In genomic region chr2:25185625-25186574, GRCm38 (mm10) we compare ENCODE assay signal across 8 mouse cellular contexts. TPM values are rescaled to one million over a fixed set of nuclear protein-coding genes. Genes with fewer than 3 reads are reported as not detected.
DNase-seq lines count a peak whose midpoint lies in the region; ATAC-seq and TF ChIP-seq lines count a peak whose summit lies in the region.

No protein-coding gene starts in this region.

- H3K4me3 ChIP-seq in C2C12 (ENCODE audit: insufficient read depth, poor library complexity, severe bottlenecking) = no peak overlapping the region
- H3K4me3 ChIP-seq in heart, embryonic 15.5 days = peak overlapping the region; percentile 59
- H3K4me3 ChIP-seq in limb, embryonic 11.5 days (ENCODE audit: low read depth, low read length) = peak overlapping the region; percentile 38
- peak overlapping the region; percentile 46 for H3K4me3 ChIP-seq in midbrain, embryonic 12.5 days
- peak overlapping the region; percentile 45 for H3K4me3 ChIP-seq in stomach, postnatal 0 days (ENCODE audit: low read depth, low read length)

- TF ChIP-seq CTCF in C2C12 (IDR thresholded peaks at IDR 0.05; ENCODE audit: control insufficient read depth, insufficient read depth, insufficient read length) = peak; percentile 17
- TF ChIP-seq CTCF in stomach, postnatal 0 days (IDR thresholded peaks at IDR 0.05; ENCODE audit: low read depth) = peak; percentile 72

- H3K27me3 ChIP-seq in C2C12 (ENCODE audit: control insufficient read depth, insufficient read depth, insufficient read length) = peaks cover 5% of the 10 kb centered on the region
- peaks cover 9% of the 10 kb centered on the region; the same call in 1 of the 2 replicates for H3K27me3 ChIP-seq in heart, embryonic 15.5 days
- H3K27me3 ChIP-seq in limb, embryonic 11.5 days (ENCODE audit: control insufficient read depth, insufficient read depth, low read length) = peaks cover 23% of the 10 kb centered on the region
- H3K27me3 ChIP-seq in midbrain, embryonic 12.5 days = 0 out of 2 replicates have a peak, but pooled peaks cover 5% of the 10 kb centered on the region
- H3K27me3 ChIP-seq in stomach, postnatal 0 days (ENCODE audit: control insufficient read depth, insufficient read depth, low read length) = no peaks in the 10 kb centered on the region

- peak; percentile 34 to 36 for DNase-seq in cerebellum, adult 18-20 months
- DNase-seq in cerebellum, adult 9-11 months = no peak
- peak; percentile 89 for DNase-seq in embryo, embryonic 10.5 days (ENCODE audit: low spot score)
- peak; percentile 83 for DNase-seq in limb, embryonic 11.5 days (ENCODE audit: low spot score)
- peak; percentile 86 for DNase-seq in stomach, postnatal 0 days (ENCODE audit: low spot score)

- H3K79me3 ChIP-seq in C2C12 (ENCODE audit: low read depth) = no peaks in the 10 kb centered on the region

- no peaks in the 10 kb centered on the region for H3K79me2 ChIP-seq in C2C12 (ENCODE audit: control insufficient read depth, insufficient read depth)

- H3K4me2 ChIP-seq in heart, embryonic 15.5 days = peak overlapping the region; percentile 93
- peak overlapping the region; percentile 92 for H3K4me2 ChIP-seq in limb, embryonic 11.5 days (ENCODE audit: low read depth, severe bottlenecking)
- peak overlapping the region; percentile 75 for H3K4me2 ChIP-seq in midbrain, embryonic 12.5 days (replicated peaks)
- peak overlapping the region; percentile 81 for H3K4me2 ChIP-seq in stomach, postnatal 0 days (replicated peaks; ENCODE audit: low read depth)

- H3K27ac ChIP-seq in heart, embryonic 15.5 days = peak overlapping the region; percentile 82
- H3K27ac ChIP-seq in limb, embryonic 11.5 days (replicated peaks; ENCODE audit: low read depth, low read length) = peak overlapping the region; percentile 42; the same call in 1 of the 2 replicates
- peak overlapping the region; percentile 98 for H3K27ac ChIP-seq in midbrain, embryonic 12.5 days (replicated peaks)
- peak overlapping the region; percentile 65 for H3K27ac ChIP-seq in stomach, postnatal 0 days (replicated peaks)

- H3K9ac ChIP-seq in heart, embryonic 15.5 days = peak overlapping the region; percentile 75
- peak overlapping the region; percentile 61 for H3K9ac ChIP-seq in limb, embryonic 11.5 days (ENCODE audit: low read length)
- H3K9ac ChIP-seq in midbrain, embryonic 12.5 days (replicated peaks) = peak overlapping the region; percentile 68
- peak overlapping the region; percentile 54 for H3K9ac ChIP-seq in stomach, postnatal 0 days (ENCODE audit: low read length)

- WGBS in heart, embryonic 15.5 days = 1% methylated on average over 64 of the region's 64 CpGs
- under 1% methylated on average over 64 of the region's 64 CpGs for WGBS in limb, embryonic 11.5 days
- 1% methylated on average over 61 of the region's 64 CpGs for WGBS in midbrain, embryonic 12.5 days
- 2% methylated on average over 63 of the region's 64 CpGs for WGBS in stomach, postnatal 0 days

- peaks cover 39% of the 10 kb centered on the region for H3K4me1 ChIP-seq in heart, embryonic 15.5 days (replicated peaks)
- H3K4me1 ChIP-seq in limb, embryonic 11.5 days (ENCODE audit: control insufficient read depth, insufficient read depth, low read length) = peaks cover 13% of the 10 kb centered on the region; the same call in 1 of the 2 replicates
- peaks cover 40% of the 10 kb centered on the region for H3K4me1 ChIP-seq in midbrain, embryonic 12.5 days
- peaks cover 3% of the 10 kb centered on the region; the same call in 1 of the 2 replicates for H3K4me1 ChIP-seq in stomach, postnatal 0 days (replicated peaks; ENCODE audit: control insufficient read depth, insufficient read depth)

- H3K9me3 ChIP-seq in heart, embryonic 15.5 days (replicated peaks) = no peaks in the 10 kb centered on the region
- no peaks in the 10 kb centered on the region for H3K9me3 ChIP-seq in limb, embryonic 11.5 days (ENCODE audit: control insufficient read depth, low read length)
- no peaks in the 10 kb centered on the region for H3K9me3 ChIP-seq in midbrain, embryonic 12.5 days
- no peaks in the 10 kb centered on the region for H3K9me3 ChIP-seq in stomach, postnatal 0 days (ENCODE audit: control insufficient read depth, low read length)

- no peak for TF ChIP-seq EP300 in stomach, postnatal 0 days (optimal IDR thresholded peaks at IDR 0.05)

- H3ac ChIP-seq in C2C12 (ENCODE audit: control insufficient read depth, insufficient read length, low read depth) = no peak overlapping the region

- no peaks in the 10 kb centered on the region for H3K36me3 ChIP-seq in C2C12 (ENCODE audit: control insufficient read depth, insufficient read depth)
- H3K36me3 ChIP-seq in heart, embryonic 15.5 days = no peaks in the 10 kb centered on the region
- no peaks in the 10 kb centered on the region for H3K36me3 ChIP-seq in limb, embryonic 11.5 days (ENCODE audit: control insufficient read depth, insufficient read depth, low read length)
- H3K36me3 ChIP-seq in midbrain, embryonic 12.5 days = 0 out of 2 replicates have a peak, but pooled peaks cover 5% of the 10 kb centered on the region
- H3K36me3 ChIP-seq in stomach, postnatal 0 days (ENCODE audit: control insufficient read depth, insufficient read depth, low read length) = no peaks in the 10 kb centered on the region

- ATAC-seq in heart, embryonic 15.5 days (replicated peaks; ENCODE audit: insufficient number of reproducible peaks, insufficient read depth, low FRiP score, low read depth) = peak; percentile 58
- ATAC-seq in limb, embryonic 11.5 days (ENCODE audit: insufficient number of reproducible peaks, low FRiP score, low TSS enrichment, low read depth) = peak; percentile 69
- peak; percentile 83 for ATAC-seq in midbrain, embryonic 12.5 days (ENCODE audit: low FRiP score, low read depth)
- peak; percentile 41 for ATAC-seq in stomach, postnatal 0 days (ENCODE audit: low FRiP score, low TSS enrichment)

TF ChIP-seq in C2C12, 6 proteins besides CTCF, POLR2A, EP300 and RAD21:
- TF ChIP-seq CEBPB (IDR thresholded peaks at IDR 0.05; ENCODE audit: low read depth) (no peak), USF1 (IDR thresholded peaks at IDR 0.05; ENCODE audit: low read depth) (no peak), MAX (IDR thresholded peaks at IDR 0.05) (no peak), MYOD1 (IDR thresholded peaks at IDR 0.05; ENCODE audit: control insufficient read depth, insufficient read length, low read depth) (no peak), FOSL1 (IDR thresholded peaks at IDR 0.05; ENCODE audit: insufficient read depth, low read length, poor library complexity, severe bottlenecking) (no peak), MYOG (IDR thresholded peaks at IDR 0.05; ENCODE audit: control insufficient read depth, extremely low read depth, insufficient read length) (no peak)

RNA-seq across cellular contexts. Expression of gene Nrarp, which starts 5.3 kb away (rescaled TPM):
- polyA plus RNA-seq in C2C12 (2012; fragmentation: generic; extraction: Trizol) = 0.56 TPM
- polyA plus RNA-seq in heart, embryonic 15.5 days (2015; fragmentation: Nextera tagmentation; extraction: Ambion mirVana) = 17.3 and 19.0 TPM in 2 replicates
- polyA plus RNA-seq in limb, embryonic 11.5 days (2014; fragmentation: Nextera tagmentation; extraction: Ambion mirVana) = 8.8 and 10.0 TPM in 2 replicates
- polyA plus RNA-seq in midbrain, embryonic 12.5 days (2016; fragmentation: Nextera tagmentation; extraction: Ambion mirVana) = 91.2 and 92.1 TPM in 2 replicates
- polyA plus RNA-seq in stomach, postnatal 0 days (2015; fragmentation: Nextera tagmentation; extraction: Ambion mirVana) = 25.3 and 25.6 TPM in 2 replicates

RNA-seq across cellular contexts. Expression of gene Tor4a, which starts 10.8 kb away (rescaled TPM):
- polyA plus RNA-seq in C2C12 (2012; fragmentation: generic; extraction: Trizol) = 15.5 TPM
- polyA plus RNA-seq in heart, embryonic 15.5 days (2015; fragmentation: Nextera tagmentation; extraction: Ambion mirVana) = 5.8 and 10.3 TPM in 2 replicates
- polyA plus RNA-seq in limb, embryonic 11.5 days (2014; fragmentation: Nextera tagmentation; extraction: Ambion mirVana) = 3.1 and 3.7 TPM in 2 replicates
- 1.4 and 1.6 TPM in 2 replicates for polyA plus RNA-seq in midbrain, embryonic 12.5 days (2016; fragmentation: Nextera tagmentation; extraction: Ambion mirVana)
- 13.1 and 13.7 TPM in 2 replicates for polyA plus RNA-seq in stomach, postnatal 0 days (2015; fragmentation: Nextera tagmentation; extraction: Ambion mirVana)

RNA-seq across cellular contexts. Expression of gene Nelfb, which starts 25.4 kb away (rescaled TPM):
- polyA plus RNA-seq in C2C12 (2012; fragmentation: generic; extraction: Trizol) = 47.4 TPM
- 62.7 and 79.5 TPM in 2 replicates for polyA plus RNA-seq in heart, embryonic 15.5 days (2015; fragmentation: Nextera tagmentation; extraction: Ambion mirVana)
- 103 and 106 TPM in 2 replicates for polyA plus RNA-seq in limb, embryonic 11.5 days (2014; fragmentation: Nextera tagmentation; extraction: Ambion mirVana)
- 118 and 123 TPM in 2 replicates for polyA plus RNA-seq in midbrain, embryonic 12.5 days (2016; fragmentation: Nextera tagmentation; extraction: Ambion mirVana)
- 58.6 and 59.1 TPM in 2 replicates for polyA plus RNA-seq in stomach, postnatal 0 days (2015; fragmentation: Nextera tagmentation; extraction: Ambion mirVana)

RNA-seq across cellular contexts. Expression of gene Stpg3, which starts 28.5 kb away (rescaled TPM):
- polyA plus RNA-seq in C2C12 (2012; fragmentation: generic; extraction: Trizol) = not detected
- not detected in 2 replicates for polyA plus RNA-seq in heart, embryonic 15.5 days (2015; fragmentation: Nextera tagmentation; extraction: Ambion mirVana)
- 0.19 TPM in 1 of 2 replicates, not detected in the other for polyA plus RNA-seq in limb, embryonic 11.5 days (2014; fragmentation: Nextera tagmentation; extraction: Ambion mirVana)
- polyA plus RNA-seq in midbrain, embryonic 12.5 days (2016; fragmentation: Nextera tagmentation; extraction: Ambion mirVana) = not detected in 2 replicates
- not detected in 2 replicates for polyA plus RNA-seq in stomach, postnatal 0 days (2015; fragmentation: Nextera tagmentation; extraction: Ambion mirVana)

RNA-seq across cellular contexts. Expression of gene Fam166a, which starts 32.6 kb away (rescaled TPM):
- not detected for polyA plus RNA-seq in C2C12 (2012; fragmentation: generic; extraction: Trizol)
- polyA plus RNA-seq in heart, embryonic 15.5 days (2015; fragmentation: Nextera tagmentation; extraction: Ambion mirVana) = 0.57 and 0.65 TPM in 2 replicates
- not detected in 2 replicates for polyA plus RNA-seq in limb, embryonic 11.5 days (2014; fragmentation: Nextera tagmentation; extraction: Ambion mirVana)
- polyA plus RNA-seq in midbrain, embryonic 12.5 days (2016; fragmentation: Nextera tagmentation; extraction: Ambion mirVana) = 0.21 and 1.6 TPM in 2 replicates
- polyA plus RNA-seq in stomach, postnatal 0 days (2015; fragmentation: Nextera tagmentation; extraction: Ambion mirVana) = 0.92 TPM in 1 of 2 replicates, not detected in the other

Comparison
In these comparisons a context has a peak if more than half of its experiments do, and no peak if none do; other contexts are left out.
1. H3K27ac ChIP-seq: peak in every context shown above with its lines; median percentile 98 in midbrain, embryonic 12.5 days; 82 in heart, embryonic 15.5 days; 65 in stomach, postnatal 0 days; 42 in limb, embryonic 11.5 days.